Mouse (Mus musculus) kidney, postnatal 4 days (tissue): ENCODE measurements at regions not wholly inside any gene's neighbourhood (a gene's known extent, or its start where the extent isn't known, plus 50 kb on each side); places are given as distances from the start of the nearest gene placed in this dataset.

Experiments used
- DNase-seq, 2 experiments: peaks; one replicate each; pipeline ENCODE4 v3.0.0; 2021; ENCODE audit warnings: mixed read lengths in 2 of 2

GRCm38 (mm10) chr8:90502879-90503278 lies 154.7 kb upstream of the Tox3 start:
- no peak for DNase-seq

- no peak for DNase-seq
These were observed 151.2 kb upstream of the Tox3 start for GRCm38 (mm10) chr8:90499315-90499714.

GRCm38 (mm10) chr8:90496658-90497163 lies 148.6 kb upstream of the Tox3 start:
- DNase-seq = peak; percentile 19 to 45

GRCm38 (mm10) chr8:90495943-90496371 lies 147.8 kb upstream of the Tox3 start:
- DNase-seq = no peak

- DNase-seq = peak in 1 of 2 experiments; percentile 8
These were observed 144.5 kb upstream of the Tox3 start for GRCm38 (mm10) chr8:90492521-90493225.

- no peak for DNase-seq
These were observed 143.5 kb upstream of the Tox3 start for GRCm38 (mm10) chr8:90491691-90492090.

- DNase-seq = no peak
These were observed 142.7 kb upstream of the Tox3 start for GRCm38 (mm10) chr8:90490734-90491441.

GRCm38 (mm10) chr8:90486556-90486955 lies 138.4 kb upstream of the Tox3 start:
- DNase-seq = no peak

GRCm38 (mm10) chr8:90478149-90478548 lies 130.0 kb upstream of the Tox3 start:
- no peak for DNase-seq

GRCm38 (mm10) chr8:90474066-90474465 lies 125.9 kb upstream of the Tox3 start:
- peak; percentile 67 to 74 for DNase-seq

- no peak for DNase-seq
These were observed 122.7 kb upstream of the Tox3 start for GRCm38 (mm10) chr8:90470826-90471225.

- DNase-seq = peak; percentile 21 to 25
These were observed 115.6 kb upstream of the Tox3 start for GRCm38 (mm10) chr8:90463708-90464107.

GRCm38 (mm10) chr8:90455321-90455720 lies 107.2 kb upstream of the Tox3 start:
- no peak for DNase-seq

- DNase-seq = no peak
These were observed 106.0 kb upstream of the Tox3 start for GRCm38 (mm10) chr8:90454130-90454529.

GRCm38 (mm10) chr8:90441058-90441851 lies 93.1 kb upstream of the Tox3 start:
- DNase-seq = no peak

GRCm38 (mm10) chr8:90414021-90414420 lies 65.9 kb upstream of the Tox3 start:
- DNase-seq = no peak
